Mouse (Mus musculus) large intestine, adult 2 months (tissue): ENCODE data around the gene Gm20809. TPM values are rescaled to one million over a fixed set of nuclear protein-coding genes. Genes with fewer than 3 reads are reported as not detected.
"Not testable (repeated sequence)": the region's sequence is repeated elsewhere in the genome, so short reads cannot be mapped to it uniquely, and the experiment has no call there.

Experiments used
- DNase-seq: peaks from one replicate; pipeline ENCODE4 v3.0.0-alpha.2; 2012; ENCODE audit warnings: low read depth, low spot score
- WGBS: fragments of 180-500 bp; shearing (Covaris S2); methylation state at CpG from one replicate; pipeline ENCODE4 v1.1.7; 2018; 5-methylcytosine and 5-hydroxymethylcytosine counted together
- polyA plus RNA-seq: library from polyadenylated mRNA; depleted of rRNA; stranded (reverse); fragments of >200 nt; gene quantifications from 2 replicates; pipeline ENCODE4 v1.2.3, GENCODE M21; 2012; rRNA removed

Gene Gm20809
- not detected in 2 replicates for polyA plus RNA-seq

DNA sequence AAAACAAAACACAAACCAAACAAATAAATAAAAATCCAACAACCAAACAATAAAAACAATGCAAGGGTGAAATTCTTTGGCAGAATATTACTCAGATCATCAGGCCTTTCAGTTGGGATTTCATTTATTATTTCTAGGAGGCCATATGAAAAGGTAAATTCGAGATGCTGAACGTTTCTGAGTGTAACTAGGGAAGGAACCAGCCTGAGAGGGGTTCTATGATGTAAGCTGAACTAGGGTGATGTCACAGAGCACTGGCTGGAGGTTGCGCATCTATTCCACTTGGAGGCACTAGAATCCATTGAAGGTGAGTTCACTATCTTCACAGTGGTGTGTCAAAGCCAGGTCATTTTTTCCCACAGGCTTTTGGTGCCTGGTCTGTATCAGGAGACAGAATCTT, at the start of gene Gm20809:
Gene Gm20809 (plus strand): TSS at position 301 of the 400 bp plus-strand sequence.
- WGBS = no CpG with 5 or more reads among the region's 3 CpGs

More for the DNA sequence above, at the start of gene Gm20809:
- not testable (repeated sequence) for DNase-seq
